8 mouse cellular contexts compared by ENCODE assay signal in the genomic region with DNA sequence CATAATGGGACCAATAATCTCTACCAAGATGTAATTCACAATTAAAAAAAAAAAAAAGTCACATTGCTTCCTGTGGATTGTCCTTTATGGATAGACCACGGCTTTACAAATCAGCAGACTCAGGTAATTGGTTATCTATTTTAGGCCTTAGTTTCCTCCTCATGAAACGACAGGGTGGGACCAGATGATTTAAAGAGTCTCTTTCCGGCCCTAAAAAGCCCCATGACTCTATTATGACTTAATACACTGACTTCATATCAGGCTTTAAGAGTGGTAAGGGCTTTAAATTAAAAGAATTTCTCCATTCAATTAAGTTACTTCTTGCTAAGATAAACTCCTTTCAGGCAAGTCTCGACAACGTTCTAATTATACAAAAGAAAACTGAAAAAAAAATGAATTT. TPM values are rescaled to one million over a fixed set of nuclear protein-coding genes. Genes with fewer than 3 reads are reported as not detected.
DNase-seq lines count a peak whose midpoint lies in the region; ATAC-seq lines count a peak whose summit lies in the region.

No protein-coding gene starts in this region.

- peak overlapping the region; percentile 67 for H3K4me3 ChIP-seq in kidney, embryonic 14.5 days (ENCODE audit: low read length)
- H3K4me3 ChIP-seq in hindbrain, embryonic 15.5 days = peak overlapping the region; percentile 88
- peak overlapping the region; percentile 82 for H3K4me3 ChIP-seq in midbrain, embryonic 14.5 days (replicated peaks; ENCODE audit: low read depth, low read length)

- H3K9me3 ChIP-seq in kidney, embryonic 14.5 days (ENCODE audit: control insufficient read depth, low read length) = no peaks in the 10 kb centered on the region
- no peaks in the 10 kb centered on the region for H3K9me3 ChIP-seq in hindbrain, embryonic 15.5 days
- H3K9me3 ChIP-seq in midbrain, embryonic 14.5 days (ENCODE audit: control insufficient read depth, low read length) = no peaks in the 10 kb centered on the region

- H3K9ac ChIP-seq in kidney, embryonic 14.5 days (ENCODE audit: low read depth, low read length) = peak overlapping the region; percentile 98; the same call in 1 of the 2 replicates
- H3K9ac ChIP-seq in hindbrain, embryonic 15.5 days = peak overlapping the region; percentile 98
- H3K9ac ChIP-seq in midbrain, embryonic 14.5 days (replicated peaks; ENCODE audit: low read length) = peak overlapping the region; percentile 2; the same call in 1 of the 2 replicates

- H3K4me1 ChIP-seq in kidney, embryonic 14.5 days (ENCODE audit: control insufficient read depth, insufficient read depth, low read length) = peaks cover 5% of the 10 kb centered on the region
- H3K4me1 ChIP-seq in hindbrain, embryonic 15.5 days (replicated peaks) = peaks cover 31% of the 10 kb centered on the region
- H3K4me1 ChIP-seq in midbrain, embryonic 14.5 days (ENCODE audit: control insufficient read depth, insufficient read depth, low read length) = peaks cover 26% of the 10 kb centered on the region

- H3K27me3 ChIP-seq in kidney, embryonic 14.5 days (ENCODE audit: control insufficient read depth, insufficient read depth, low read length) = no peaks in the 10 kb centered on the region
- H3K27me3 ChIP-seq in hindbrain, embryonic 15.5 days = no peaks in the 10 kb centered on the region
- no peaks in the 10 kb centered on the region for H3K27me3 ChIP-seq in midbrain, embryonic 14.5 days (ENCODE audit: control insufficient read depth, insufficient read depth, low read length)

- no peak for ATAC-seq in kidney, embryonic 14.5 days (ENCODE audit: low FRiP score, low TSS enrichment)
- ATAC-seq in activated CD4-positive, CD25-positive, alpha-beta regulatory T cell, adult 4 months = peak; percentile 25
- ATAC-seq in hindbrain, embryonic 15.5 days (ENCODE audit: low FRiP score, low read depth) = no peak
- ATAC-seq in midbrain, embryonic 14.5 days (ENCODE audit: low FRiP score, low TSS enrichment) = no peak

- H3K4me2 ChIP-seq in kidney, embryonic 14.5 days (replicated peaks; ENCODE audit: low read depth, low read length) = peak overlapping the region; percentile 67
- H3K4me2 ChIP-seq in hindbrain, embryonic 15.5 days = peak overlapping the region; percentile 80
- H3K4me2 ChIP-seq in midbrain, embryonic 14.5 days (ENCODE audit: low read length) = peak overlapping the region; percentile 69

- no peaks in the 10 kb centered on the region for H3K36me3 ChIP-seq in kidney, embryonic 14.5 days (ENCODE audit: control insufficient read depth, insufficient read depth, low read length)
- no peaks in the 10 kb centered on the region for H3K36me3 ChIP-seq in hindbrain, embryonic 15.5 days
- H3K36me3 ChIP-seq in midbrain, embryonic 14.5 days (ENCODE audit: control insufficient read depth, insufficient read depth, low read length) = no peaks in the 10 kb centered on the region

- 27% methylated on average over 5 of the region's 5 CpGs for WGBS in kidney, embryonic 14.5 days
- 35% methylated on average over 5 of the region's 5 CpGs for WGBS in hindbrain, embryonic 15.5 days
- 50% methylated on average over 5 of the region's 5 CpGs for WGBS in midbrain, embryonic 14.5 days

- no peak overlapping the region for H3K27ac ChIP-seq in kidney, embryonic 14.5 days (ENCODE audit: low read depth, low read length)
- H3K27ac ChIP-seq in hindbrain, embryonic 15.5 days (replicated peaks) = no peak overlapping the region
- H3K27ac ChIP-seq in midbrain, embryonic 14.5 days (replicated peaks; ENCODE audit: low read depth, low read length) = no peak overlapping the region

- no peak for DNase-seq in kidney, postnatal 4 days
- DNase-seq in midbrain, embryonic 14.5 days = no peak
- DNase-seq in cerebellum, adult 9-10 months = no peak
- no peak for DNase-seq in gastrocnemius, adult 18-20 months (ENCODE audit: low spot score)
- DNase-seq in gastrocnemius, postnatal 10 days = no peak

RNA-seq across cellular contexts. Expression of a gene that starts 1.6 kb away (rescaled TPM):
- 139 and 176 TPM in 2 replicates for polyA plus RNA-seq in kidney, embryonic 14.5 days (2014; fragmentation: Nextera tagmentation; extraction: Ambion mirVana)
- 100 to 1,000 TPM in 1 of 2 experiments, 10 to 100 TPM in 1; 83.0 to 107 TPM for polyA plus RNA-seq in activated CD4-positive, CD25-positive, alpha-beta regulatory T cell, adult 4 months (2017; shearing (Covaris generic))
- 158 TPM in 2 replicates for polyA plus RNA-seq in hindbrain, embryonic 15.5 days (2015; fragmentation: Nextera tagmentation; extraction: Ambion mirVana)
- polyA plus RNA-seq in midbrain, embryonic 14.5 days (2014; fragmentation: Nextera tagmentation; extraction: Ambion mirVana) = 156 and 185 TPM in 2 replicates
- total RNA-seq in gastrocnemius, adult 18-20 months (2021) = 10 to 100 TPM; 18.7 to 24.9 TPM
- 10 to 100 TPM; 42.3 to 50.4 TPM for total RNA-seq in gastrocnemius, postnatal 10 days (2021)

RNA-seq across cellular contexts. Expression of a gene that starts 51.8 kb away (rescaled TPM):
- 48.6 and 77.5 TPM in 2 replicates for polyA plus RNA-seq in kidney, embryonic 14.5 days (2014; fragmentation: Nextera tagmentation; extraction: Ambion mirVana)
- 10 to 100 TPM; 45.3 to 51.8 TPM for polyA plus RNA-seq in activated CD4-positive, CD25-positive, alpha-beta regulatory T cell, adult 4 months (2017; shearing (Covaris generic))
- polyA plus RNA-seq in hindbrain, embryonic 15.5 days (2015; fragmentation: Nextera tagmentation; extraction: Ambion mirVana) = 31.4 and 33.4 TPM in 2 replicates
- polyA plus RNA-seq in midbrain, embryonic 14.5 days (2014; fragmentation: Nextera tagmentation; extraction: Ambion mirVana) = 29.0 and 45.2 TPM in 2 replicates
- 1 to 10 TPM; 5.5 to 5.6 TPM for total RNA-seq in gastrocnemius, adult 18-20 months (2021)
- 10 to 100 TPM; 13.8 TPM for total RNA-seq in gastrocnemius, postnatal 10 days (2021)

Comparison
In these comparisons a context has a peak if more than half of its experiments do, and no peak if none do; other contexts are left out.
1. H3K9ac ChIP-seq: peak in every context shown above with its lines; median percentile 98 in kidney, embryonic 14.5 days; 98 in hindbrain, embryonic 15.5 days; 2 in midbrain, embryonic 14.5 days.